Mouse (Mus musculus): ENCODE data around the gene Nsd1.
"Not testable (repeated sequence)": the region's sequence is repeated elsewhere in the genome, so short reads cannot be mapped to it uniquely, and the experiment has no call there.

Gene Nsd1

DNA sequence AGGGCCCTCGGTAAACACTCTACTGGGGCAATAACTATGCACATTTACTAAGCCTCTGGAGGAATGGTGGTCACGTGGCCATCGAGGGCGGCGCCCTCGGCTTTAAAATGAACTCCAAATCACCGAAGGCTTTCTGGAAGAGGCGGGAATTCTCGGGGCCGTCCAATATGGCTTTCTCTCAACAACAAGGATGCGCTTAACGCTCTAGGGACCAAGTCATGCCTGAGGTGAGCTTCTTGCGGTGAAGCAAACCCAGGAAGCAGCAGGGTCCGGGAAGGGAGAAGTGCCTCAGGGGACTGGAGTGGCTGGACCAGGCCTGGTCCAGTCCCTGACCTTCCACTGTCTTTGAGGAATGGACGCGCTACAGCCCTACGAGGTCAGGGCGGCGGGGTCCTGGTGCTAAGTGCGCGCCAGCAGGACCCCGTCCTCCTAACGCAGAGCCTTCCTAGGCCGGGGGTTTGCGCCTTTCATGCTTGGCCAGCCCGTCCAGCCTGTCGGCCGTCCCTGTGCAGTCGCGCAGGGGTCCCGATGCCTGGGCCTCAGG, at the start of gene Nsd1:
Nsd1 (plus strand) TSS at position 134 of the 544 bp plus-strand sequence.
- no peak for DNase-seq (ENCODE audit: low read depth, low spot score)

DNA sequence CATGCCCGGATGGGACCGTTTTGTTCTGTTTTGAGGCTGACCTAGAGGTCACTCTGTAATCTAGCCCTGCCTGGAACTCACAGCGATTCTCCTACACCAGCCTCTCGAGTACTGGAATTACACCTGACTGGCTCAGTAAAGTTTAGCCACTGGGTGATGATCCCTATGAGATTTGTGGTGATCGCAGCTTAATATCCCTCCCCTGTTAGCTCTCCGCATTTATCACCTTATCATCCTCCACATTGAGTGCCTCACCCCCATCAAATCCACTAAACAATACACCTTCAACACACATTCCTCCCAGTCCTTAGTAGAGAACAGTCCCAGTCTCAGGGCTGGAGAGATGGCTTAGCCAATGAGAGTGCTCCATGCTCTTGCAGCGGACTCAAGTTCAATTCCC, 47.2 kb upstream of the Nsd1 start:
- DNase-seq (ENCODE audit: low read depth, low spot score), result no peak

DNA sequence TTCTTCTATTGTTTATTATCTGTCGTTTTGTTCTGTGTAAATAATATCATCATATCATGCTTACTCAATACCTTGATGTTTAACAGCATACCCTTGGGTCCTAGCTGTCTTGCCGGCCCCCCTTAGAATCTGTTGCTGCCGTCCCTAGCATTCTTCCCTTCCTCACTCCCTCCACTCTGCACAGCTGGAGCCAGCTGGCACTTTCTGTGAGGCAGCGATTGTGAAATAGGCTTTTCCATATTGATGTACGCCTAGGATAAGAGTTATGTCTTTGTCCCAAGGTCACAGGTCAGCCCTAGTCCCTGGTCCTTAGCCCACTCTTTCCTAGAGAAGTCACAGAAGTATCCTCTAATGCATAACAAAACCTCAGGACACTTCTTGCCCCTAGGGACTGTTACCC, 46.0 kb upstream of the Nsd1 start:
- DNase-seq (ENCODE audit: low read depth, low spot score), result no peak

DNA sequence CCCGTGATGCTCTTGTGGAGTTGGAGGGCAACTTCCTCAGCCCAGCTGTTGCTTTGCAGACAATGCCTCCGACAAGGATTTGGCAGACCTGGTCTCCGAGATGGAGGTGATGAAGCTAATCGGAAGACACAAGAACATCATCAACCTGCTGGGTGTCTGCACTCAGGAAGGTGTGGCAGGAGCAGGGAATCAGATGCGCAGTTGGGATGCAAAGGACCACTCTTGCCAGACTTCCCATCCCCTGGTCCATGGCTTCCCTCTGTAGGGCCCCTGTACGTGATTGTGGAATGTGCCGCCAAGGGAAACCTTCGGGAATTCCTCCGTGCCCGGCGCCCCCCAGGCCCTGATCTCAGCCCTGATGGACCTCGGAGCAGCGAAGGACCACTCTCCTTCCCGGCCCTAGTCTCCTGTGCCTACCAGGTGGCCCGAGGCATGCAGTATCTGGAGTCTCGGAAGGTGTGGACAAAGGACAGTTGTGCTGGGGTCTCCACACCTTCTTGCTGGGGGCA, 43.7 kb upstream of the Nsd1 start:
- DNase-seq (ENCODE audit: low read depth, low spot score), result no peak

DNA sequence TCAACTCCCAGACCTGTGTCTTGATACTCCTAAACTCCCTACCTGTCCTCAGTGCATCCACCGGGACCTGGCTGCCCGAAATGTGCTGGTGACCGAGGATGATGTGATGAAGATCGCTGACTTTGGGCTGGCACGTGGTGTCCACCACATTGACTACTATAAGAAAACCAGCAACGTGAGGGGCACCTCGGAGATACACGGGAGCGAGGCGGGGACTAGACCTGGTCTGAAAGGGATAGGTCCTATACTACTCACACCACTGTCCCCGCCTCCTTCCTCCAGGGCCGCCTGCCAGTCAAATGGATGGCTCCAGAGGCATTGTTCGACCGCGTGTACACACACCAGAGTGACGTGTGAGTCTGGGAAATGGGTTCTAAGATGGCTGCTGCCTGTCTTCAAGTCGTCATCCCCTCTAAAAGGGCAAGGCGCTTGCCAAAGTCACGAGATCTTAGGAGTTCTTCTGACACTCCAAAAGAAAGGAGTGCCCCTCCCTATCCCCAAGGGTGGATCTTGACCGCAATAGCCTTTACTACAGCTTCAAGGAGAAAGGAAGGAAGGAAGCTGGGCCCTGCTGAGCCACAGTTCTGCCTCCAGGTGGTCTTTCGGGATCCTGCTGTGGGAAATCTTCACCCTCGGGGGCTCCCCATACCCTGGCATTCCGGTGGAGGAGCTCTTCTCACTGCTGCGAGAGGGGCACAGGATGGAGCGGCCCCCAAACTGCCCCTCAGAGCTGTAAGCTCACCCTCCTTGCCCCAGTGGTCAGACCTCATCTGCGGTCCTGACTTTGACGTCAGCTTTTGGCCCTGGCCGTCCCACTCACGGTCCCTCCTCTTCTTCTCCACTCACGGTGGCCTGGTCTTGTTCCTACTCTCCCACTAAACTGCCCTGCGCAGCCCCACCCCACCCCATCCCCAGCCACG, 42.5 kb upstream of the Nsd1 start:
- DNase-seq (ENCODE audit: low read depth, low spot score), result no peak

DNA sequence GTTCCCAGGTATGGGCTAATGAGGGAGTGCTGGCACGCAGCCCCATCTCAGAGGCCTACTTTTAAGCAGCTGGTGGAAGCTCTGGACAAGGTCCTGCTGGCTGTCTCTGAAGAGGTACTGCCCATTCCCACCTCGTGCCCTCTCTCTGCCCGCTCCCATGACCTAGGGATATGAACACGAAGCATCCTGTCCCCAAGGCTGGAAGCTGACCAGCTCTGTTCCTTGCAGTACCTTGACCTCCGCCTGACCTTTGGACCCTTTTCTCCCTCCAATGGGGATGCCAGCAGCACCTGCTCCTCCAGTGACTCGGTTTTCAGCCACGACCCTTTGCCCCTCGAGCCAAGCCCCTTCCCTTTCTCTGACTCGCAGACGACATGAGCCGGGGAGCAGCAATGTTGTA, 41.8 kb upstream of the Nsd1 start:
- no peak for DNase-seq (ENCODE audit: low read depth, low spot score)

DNA sequence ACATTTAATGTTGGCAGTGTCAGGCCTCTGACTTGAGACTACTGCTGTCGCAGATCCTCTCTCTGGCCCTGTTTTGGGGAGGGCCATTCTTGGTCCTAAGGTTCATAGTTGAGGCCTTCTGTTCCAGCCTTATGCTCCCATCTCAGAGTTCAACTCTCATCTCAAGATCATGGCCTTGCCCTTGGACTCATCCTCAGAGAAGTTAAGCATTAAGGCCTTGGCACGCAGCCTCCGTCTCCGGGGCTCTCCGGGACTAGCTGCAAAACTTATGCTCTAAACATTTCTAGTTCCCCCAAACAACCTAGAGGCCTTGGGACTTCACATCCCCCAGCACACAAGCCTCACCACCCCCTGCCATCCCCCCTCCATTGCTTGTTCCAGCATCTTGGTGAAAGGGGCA, 41.3 kb upstream of the Nsd1 start:
- no peak for DNase-seq (ENCODE audit: low read depth, low spot score)

DNA sequence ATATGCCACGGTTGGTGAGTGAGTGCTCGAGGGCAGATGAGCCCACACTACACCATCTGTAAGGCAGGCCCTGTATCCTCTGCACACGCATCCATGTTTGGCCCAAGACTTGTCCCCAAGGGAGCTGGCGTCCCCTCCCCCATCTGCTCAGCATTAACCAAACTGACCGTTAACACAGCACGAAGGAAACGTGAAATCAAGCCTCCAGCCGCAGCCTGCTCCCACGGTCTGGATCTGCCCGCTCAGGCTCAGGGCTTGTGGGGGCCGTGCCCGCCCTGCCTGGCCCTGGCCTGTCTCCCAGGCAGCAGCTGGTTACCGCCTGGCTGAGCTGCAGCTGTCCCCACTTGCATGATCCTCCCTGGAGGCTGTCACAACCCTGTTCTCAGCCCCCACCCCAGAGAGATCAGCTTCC, 40.6 kb upstream of the Nsd1 start:
- DNase-seq (ENCODE audit: low read depth, low spot score), result no peak

DNA sequence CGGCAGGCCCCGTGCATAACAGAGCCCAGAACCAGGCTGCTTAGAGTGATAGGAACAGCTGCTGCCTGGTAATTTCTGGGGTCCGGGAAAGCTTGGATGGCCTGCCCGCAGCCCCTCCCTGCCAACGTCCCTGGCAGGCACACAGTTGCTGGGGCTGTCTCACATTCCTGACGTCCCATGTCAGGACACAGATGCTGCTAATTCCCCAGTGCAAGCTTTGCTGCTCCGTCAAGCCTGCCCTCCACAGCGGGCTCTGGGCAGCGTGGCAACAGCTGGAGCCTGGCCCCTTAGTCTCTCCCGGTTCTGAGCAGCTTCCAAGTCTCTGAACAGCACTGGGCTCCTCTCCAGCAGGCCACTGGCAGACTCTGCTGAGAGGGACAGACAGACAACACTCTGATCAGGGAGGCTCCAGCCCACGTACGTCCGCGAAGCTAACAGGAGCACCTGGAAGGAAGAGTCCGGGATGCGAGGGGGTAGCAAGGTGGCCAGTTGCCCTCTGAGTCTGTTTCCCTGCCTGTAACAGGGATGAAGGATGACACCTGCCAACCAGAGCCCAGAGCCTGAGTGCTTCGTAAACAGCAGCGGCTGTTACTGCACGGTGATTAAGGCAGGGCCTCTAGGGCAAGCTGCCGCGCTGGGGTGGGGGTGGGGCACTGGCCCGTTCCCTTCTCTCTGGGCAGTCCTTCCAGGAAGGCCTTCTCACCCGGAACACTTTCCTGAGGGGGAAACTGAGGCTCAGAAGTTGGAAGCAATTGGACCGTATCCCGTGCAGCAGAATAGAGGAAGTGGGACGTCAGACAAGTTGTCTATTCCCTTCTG, 37.9 kb upstream of the Nsd1 start:
- DNase-seq (ENCODE audit: low read depth, low spot score), result no peak

DNA sequence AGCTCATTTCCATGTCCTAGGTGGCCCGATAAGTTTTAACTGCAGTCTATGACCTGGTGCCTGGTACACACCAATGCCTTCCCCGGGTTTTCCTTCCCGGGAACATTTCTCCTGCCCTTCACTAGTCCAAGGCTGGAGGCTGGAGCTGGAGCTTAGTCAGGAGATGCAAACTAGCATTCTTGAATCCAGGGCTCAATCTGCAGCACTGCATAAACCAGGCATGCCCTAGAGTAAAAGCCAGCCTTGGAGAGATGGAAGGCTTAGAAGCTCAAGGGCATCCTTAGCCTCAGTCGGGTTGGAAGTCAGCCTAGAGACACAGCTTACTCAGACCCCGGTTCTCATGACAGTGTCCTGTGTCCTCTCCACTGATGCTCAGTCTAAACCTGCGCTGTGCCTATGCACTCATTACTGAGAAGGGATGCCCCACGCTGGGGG, 37.2 kb upstream of the Nsd1 start:
- DNase-seq (ENCODE audit: low read depth, low spot score), result no peak

DNA sequence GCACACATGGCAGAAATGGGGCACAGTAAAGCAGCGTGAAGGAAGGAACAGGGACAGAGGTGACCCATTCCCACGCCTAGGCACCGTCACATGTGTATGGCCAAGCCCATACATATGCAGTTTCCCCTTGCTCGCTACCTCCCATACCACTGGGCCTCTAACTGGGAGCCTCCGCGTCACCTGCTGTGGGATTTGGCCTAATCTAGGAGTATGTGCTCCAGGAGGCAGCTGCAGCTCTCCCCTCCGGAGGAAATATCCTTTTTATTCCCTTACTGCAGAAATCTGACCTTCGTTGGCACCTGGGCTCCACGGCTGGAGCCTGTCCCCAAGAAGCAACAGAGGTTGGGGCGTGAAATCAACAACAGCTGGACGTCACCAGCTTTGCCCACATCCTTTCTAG, 35.2 kb upstream of the Nsd1 start:
- DNase-seq (ENCODE audit: low read depth, low spot score), result no peak

DNA sequence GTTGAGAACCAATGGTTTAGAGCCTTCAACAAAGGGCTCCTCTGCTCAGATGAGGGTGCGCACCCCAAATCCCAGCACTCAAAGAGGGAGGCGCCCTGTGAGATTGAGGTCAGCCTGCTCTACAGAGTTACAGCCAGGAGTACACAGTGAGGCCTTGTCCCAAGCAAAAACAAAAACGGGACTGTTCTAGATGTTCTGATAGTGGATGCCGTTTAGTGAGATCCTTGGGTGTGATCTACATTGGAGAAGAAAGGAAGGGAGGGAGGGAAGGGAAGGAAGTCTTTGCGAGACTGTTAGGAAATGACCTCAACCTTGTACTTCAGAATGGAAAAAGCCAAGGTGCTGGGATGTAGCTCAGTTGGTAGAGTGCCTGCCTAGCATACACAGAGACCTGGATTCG, 33.3 kb upstream of the Nsd1 start:
- no peak for DNase-seq (ENCODE audit: low read depth, low spot score)

DNA sequence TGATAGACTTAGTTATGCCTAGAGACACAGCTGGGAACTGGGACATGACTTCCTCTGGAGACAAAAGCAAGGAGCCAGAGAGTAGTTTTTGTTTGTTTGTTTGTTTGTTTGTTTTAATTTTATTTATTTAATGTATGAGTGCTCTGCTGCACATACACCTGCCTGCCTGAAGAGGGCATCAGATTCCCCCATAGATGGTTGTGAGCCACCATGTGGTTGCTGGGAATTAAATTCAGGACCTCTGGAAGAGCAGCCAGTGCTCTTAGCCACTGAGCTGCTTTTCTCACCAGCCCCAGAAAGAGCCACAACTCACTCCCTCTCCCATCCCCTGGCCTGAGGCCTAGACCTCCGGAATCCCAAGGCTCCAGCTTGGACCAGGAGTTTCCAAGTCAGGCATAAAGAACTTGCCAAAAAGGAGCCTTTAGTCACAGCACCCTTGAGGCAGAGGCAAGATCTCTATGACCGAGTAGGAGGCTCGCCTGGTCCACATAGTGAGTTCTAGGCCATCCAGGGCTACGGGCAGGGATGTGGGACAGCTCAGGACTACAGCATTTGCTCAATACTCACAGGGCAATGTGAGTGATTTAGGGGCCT, 31.6 kb upstream of the Nsd1 start:
- DNase-seq (ENCODE audit: low read depth, low spot score), result no peak

DNA sequence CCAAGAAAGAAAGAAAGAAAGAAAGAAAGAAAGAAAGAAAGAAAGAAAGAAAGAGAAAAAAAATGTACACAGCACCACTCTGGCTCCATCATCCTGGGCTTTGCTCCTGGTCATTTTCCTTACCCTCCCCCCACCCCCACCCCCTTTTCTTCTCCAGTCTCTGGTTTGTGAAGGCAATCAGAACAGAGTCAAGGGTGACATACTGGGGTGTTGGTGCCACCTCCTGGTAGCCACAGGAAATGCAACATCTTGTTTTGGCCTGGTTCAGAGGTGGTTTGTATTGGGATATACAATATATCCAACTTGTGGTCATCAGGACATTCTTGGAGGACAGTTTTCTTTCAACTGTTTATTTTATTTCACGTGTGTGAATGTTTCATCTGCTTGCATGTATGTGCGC, 31.0 kb upstream of the Nsd1 start:
- peak; percentile 61 for DNase-seq (ENCODE audit: low read depth, low spot score)

DNA sequence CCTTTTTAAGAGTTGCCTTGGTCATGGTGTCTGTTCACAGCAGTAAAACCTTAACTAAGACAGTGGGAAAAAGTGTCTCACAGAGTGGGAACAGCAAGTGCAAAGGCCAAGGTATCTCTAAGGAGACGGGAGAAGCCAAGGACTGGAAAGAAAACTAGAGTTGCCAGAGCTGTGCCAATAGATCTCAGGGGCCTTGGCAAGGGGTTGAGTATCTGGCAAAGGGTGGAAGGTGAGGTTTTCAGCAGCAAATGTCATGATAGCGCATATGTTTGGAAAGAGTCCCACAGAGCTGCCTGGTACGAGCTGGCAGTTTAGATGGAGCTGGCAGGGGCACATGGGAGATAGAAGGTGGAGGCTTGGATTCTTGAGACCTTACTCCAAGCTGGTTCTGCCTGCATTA, 30.0 kb upstream of the Nsd1 start:
- no peak for DNase-seq (ENCODE audit: low read depth, low spot score)

DNA sequence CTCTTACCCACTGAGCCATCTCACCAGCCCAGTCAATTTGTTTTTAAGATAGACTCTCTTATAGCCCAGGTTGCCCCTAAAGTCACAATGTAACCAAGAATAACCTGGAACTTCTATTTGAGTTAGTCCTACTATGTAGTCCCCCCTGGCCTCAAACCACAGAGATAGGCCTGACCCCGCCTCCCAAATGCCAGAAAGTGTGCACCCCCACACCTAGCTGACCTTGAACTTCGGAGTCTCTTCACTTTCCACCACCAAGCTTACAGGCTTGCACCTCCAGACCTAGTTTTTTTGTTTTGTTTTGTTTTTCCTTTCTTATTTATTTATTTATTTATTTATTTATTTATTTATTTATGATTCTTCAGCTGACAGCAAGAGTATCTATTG, 27.8 kb upstream of the Nsd1 start:
- no peak for DNase-seq (ENCODE audit: low read depth, low spot score)

DNA sequence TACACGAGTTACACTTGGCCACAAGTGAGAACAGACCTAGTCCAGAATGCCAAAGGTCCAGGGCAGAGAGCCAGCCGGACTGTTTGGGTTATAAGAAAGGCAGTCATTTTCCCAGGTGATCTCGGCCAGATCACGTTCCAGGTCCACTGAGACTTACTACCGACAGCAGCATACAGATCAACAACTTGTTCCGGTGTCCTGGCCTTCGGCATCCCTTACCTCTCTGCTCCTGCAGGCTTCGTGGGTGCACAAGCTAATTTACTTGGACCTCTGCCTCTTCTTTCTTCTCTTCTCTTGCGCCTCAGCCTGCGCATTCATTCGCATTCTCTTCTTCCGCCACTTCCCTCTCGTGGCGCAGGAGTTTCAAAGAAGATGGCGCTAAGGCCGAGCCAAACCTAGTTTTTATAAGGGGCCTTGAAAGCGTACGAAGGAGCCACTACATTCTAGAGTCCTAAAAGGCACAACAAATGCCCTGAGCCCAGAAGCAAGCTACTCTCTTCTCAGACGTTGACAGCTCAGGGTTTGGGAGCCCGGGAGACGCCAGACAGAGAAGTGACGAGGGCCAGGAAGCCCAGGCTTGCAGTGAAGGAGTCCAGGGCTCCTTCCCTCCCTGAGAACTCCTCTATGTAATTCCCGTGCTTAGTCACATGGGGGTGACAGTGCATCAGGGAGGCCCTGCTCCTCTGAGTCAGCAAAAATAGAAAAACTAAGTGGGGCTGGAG, 27.2 kb upstream of the Nsd1 start:
- peak; percentile 47 for DNase-seq (ENCODE audit: low read depth, low spot score)

DNA sequence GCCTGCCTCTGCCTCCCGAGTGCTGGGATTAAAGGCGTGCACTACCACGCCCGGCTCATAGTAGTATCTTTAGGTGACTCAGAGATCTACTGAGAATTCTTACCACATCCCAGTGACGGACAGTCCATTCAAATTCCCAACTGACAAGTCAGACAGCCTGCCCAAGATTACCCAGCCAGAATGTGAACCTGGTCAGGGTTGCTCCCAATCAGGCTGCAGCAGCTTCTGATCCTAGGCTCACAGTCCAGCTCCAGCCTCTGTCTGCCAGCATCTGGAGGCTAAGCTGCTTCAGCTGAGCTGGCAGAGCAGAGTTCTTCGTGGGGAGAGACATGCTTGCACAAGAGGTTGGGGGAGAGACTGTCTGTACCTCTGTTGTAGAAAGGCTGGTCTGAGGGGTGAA, 26.2 kb upstream of the Nsd1 start:
- no peak for DNase-seq (ENCODE audit: low read depth, low spot score)

DNA sequence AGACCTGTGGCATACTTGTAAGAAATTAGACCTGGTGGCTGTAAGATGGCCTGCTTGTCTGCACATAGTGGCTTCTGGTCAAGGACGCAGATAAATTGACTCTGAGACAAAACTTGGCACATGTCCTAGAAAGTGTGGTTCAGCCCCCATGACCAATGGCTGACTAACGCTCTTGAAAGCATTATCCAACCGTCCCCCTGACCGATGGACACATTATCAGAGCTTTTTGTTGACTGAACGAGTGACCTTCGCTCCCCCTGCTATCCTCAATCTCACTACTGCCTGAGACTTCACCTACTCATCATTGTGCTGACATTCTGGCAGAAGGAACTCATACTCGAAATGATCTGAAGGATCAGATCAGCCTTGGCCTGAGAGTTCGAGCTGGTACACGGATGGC, 22.5 kb upstream of the Nsd1 start:
- DNase-seq (ENCODE audit: low read depth, low spot score), result not testable (repeated sequence)

DNA sequence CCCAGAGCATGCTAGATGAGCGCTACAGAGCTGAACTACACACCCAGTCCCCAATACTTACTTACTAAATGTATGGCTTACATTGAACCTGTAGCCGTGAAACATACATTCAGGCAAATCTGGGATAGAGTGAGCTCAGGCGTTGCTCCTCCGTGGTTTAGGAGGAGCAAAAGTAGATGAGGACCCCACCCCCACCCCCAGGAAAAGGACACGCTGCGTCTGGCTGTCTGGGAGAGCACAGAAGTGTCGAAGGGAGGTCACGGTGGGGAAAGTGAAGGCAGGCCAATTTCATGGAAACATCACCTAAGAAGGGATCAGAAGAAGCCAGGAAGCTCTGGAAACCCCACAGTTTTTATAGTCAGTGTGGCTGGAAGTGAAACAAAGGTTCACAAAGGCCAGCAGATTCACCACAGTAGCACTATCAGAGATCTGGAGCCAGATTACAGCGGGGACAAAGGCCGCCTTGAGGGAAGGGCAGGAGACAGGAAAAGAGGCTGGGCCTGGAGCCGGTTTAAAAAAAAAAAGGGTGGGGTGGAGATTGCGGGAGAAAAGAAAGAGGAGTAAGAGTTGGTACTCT, 20.0 kb upstream of the Nsd1 start:
- DNase-seq (ENCODE audit: low read depth, low spot score), result no peak
